Mouse (Mus musculus) heart, embryonic 14.5 days (tissue): ENCODE data around the gene Adora3. TPM values are rescaled to one million over a fixed set of nuclear protein-coding genes. Genes with fewer than 3 reads are reported as not detected.
A peak's percentile ranks its signal among the peaks of the same experiment; 100 is the strongest.

Source experiments
- ATAC-seq: fragments of 200-750 bp; cut with Nextera tagmentation; 2 replicates; pipeline ENCODE4 v1.8.0; 2017; ENCODE audit warnings: low read depth, moderate TSS enrichment; ENCODE audit not compliant: insufficient number of reproducible peaks, insufficient read depth, low FRiP score
- H3K27ac ChIP-seq, 2 experiments: fragments of 200-500 bp in 1 of 2; fragments of 300-500 bp in 1 of 2; sonication (generic) in 1 of 2; replicated peaks in 1 of 2; 2 replicates each; pipeline ENCODE4 v1.5.1; 2012 to 2014; ENCODE audit warnings: low read depth in 2 of 2, low read length in 2 of 2, control low read depth in 1 of 2, mild to moderate bottlenecking in 1 of 2, mixed read lengths in 1 of 2; ENCODE audit not compliant: control insufficient read depth in 1 of 2, insufficient read depth in 1 of 2
- H3K27me3 ChIP-seq: fragments of 300-500 bp; sonication (generic); 2 replicates; pipeline ENCODE4 v1.6.1; 2014; ENCODE audit warnings: mild to moderate bottlenecking, low read length, control low read depth; ENCODE audit not compliant: control insufficient read depth, insufficient read depth
- H3K36me3 ChIP-seq: fragments of 300-500 bp; sonication (generic); 2 replicates; pipeline ENCODE4 v1.6.1; 2014; ENCODE audit warnings: mild to moderate bottlenecking, control low read depth, low read length, mixed read lengths; ENCODE audit not compliant: control insufficient read depth, insufficient read depth
- H3K4me1 ChIP-seq, 2 experiments: fragments of 200-500 bp in 1 of 2; fragments of 300-500 bp in 1 of 2; sonication (generic) in 1 of 2; 2 replicates each; pipeline ENCODE4 v1.6.1; 2012 to 2014; ENCODE audit warnings: low read length in 2 of 2, control low read depth in 1 of 2, mixed read lengths in 1 of 2; ENCODE audit not compliant: control insufficient read depth in 2 of 2, insufficient read depth in 2 of 2
- H3K4me2 ChIP-seq: fragments of 300-500 bp; sonication (generic); 2 replicates; pipeline ENCODE4 v1.6.1; 2014; ENCODE audit warnings: mild to moderate bottlenecking, low read length
- H3K4me3 ChIP-seq, 2 experiments: fragments of 200-500 bp in 1 of 2; fragments of 300-500 bp in 1 of 2; sonication (generic) in 1 of 2; 2 replicates each; pipeline ENCODE4 v1.5.1; 2012 to 2014; ENCODE audit warnings: low read length in 2 of 2, mild to moderate bottlenecking in 2 of 2, control low read depth in 1 of 2, low read depth in 1 of 2, moderate library complexity in 1 of 2; ENCODE audit not compliant: control insufficient read depth in 1 of 2, insufficient read depth in 1 of 2
- H3K9ac ChIP-seq: fragments of 300-500 bp; sonication (generic); 2 replicates; pipeline ENCODE4 v1.6.1; 2014; ENCODE audit warnings: mild to moderate bottlenecking, low read length
- H3K9me3 ChIP-seq: fragments of 300-500 bp; sonication (generic); 2 replicates; pipeline ENCODE4 v1.6.1; 2016; ENCODE audit warnings: low read length, control low read depth; ENCODE audit not compliant: control insufficient read depth
- WGBS: fragments of 180-500 bp; shearing (Covaris S2); extraction: QIAGEN DNeasy Blood & Tissue Kit; methylation state at CpG from one replicate; pipeline ENCODE4 v1.1.7; 2014; 5-methylcytosine and 5-hydroxymethylcytosine counted together
- polyA plus RNA-seq: library from polyadenylated mRNA; unstranded; fragments of >200 nt; fragmentation: Nextera tagmentation; extraction: Ambion mirVana; gene quantifications from 2 replicates; pipeline ENCODE4 v1.2.1, GENCODE M21; 2014

The Adora3 gene
- polyA plus RNA-seq, 1 experiment from 2014 or later: not detected

GRCm38 (mm10) chr3:105935033-105935432, 64.4 kb downstream of the Adora3 start:
- ATAC-seq: peak; percentile 31
- WGBS: 35% methylated on average over 5 of the region's 5 CpGs
- Histone ChIP-seq H3K4me3 (no peak overlapping the region), H3K4me2 (peak overlapping the region; percentile 9; the same call in 1 of the 2 replicates), H3K9ac (no peak overlapping the region), H3K4me1 (peaks cover 2 to 8% of the 10 kb centered on the region in 2 experiments; a peak in 3 of 4 replicates), H3K27me3 (no peaks in the 10 kb centered on the region), H3K36me3 (peaks cover 10% of the 10 kb centered on the region), H3K27ac (peak overlapping the region; percentile 36 to 58; a peak in 3 of 4 replicates), H3K9me3 (no peaks in the 10 kb centered on the region)

- no peak for ATAC-seq
- WGBS: 78% methylated on average over 4 of the region's 4 CpGs
- no peaks in the 10 kb centered on the region for H3K27me3 ChIP-seq
- no peak overlapping the region for H3K9ac ChIP-seq
- no peak overlapping the region for H3K4me3 ChIP-seq
- H3K27ac ChIP-seq: no peak overlapping the region
- H3K9me3 ChIP-seq: no peaks in the 10 kb centered on the region
- peaks cover 18% of the 10 kb centered on the region for H3K36me3 ChIP-seq
- H3K4me2 ChIP-seq: no peak overlapping the region
- peaks cover 2 to 8% of the 10 kb centered on the region in 2 experiments; a peak in 3 of 4 replicates for H3K4me1 ChIP-seq
Observed at GRCm38 (mm10) chr3:105936111-105936510, 65.5 kb downstream of the Adora3 start.

GRCm38 (mm10) chr3:105951348-105951747, 80.7 kb downstream of the Adora3 start:
- WGBS: 90% methylated on average over 7 of the region's 7 CpGs
- H3K36me3 ChIP-seq: peaks cover 95% of the 10 kb centered on the region

GRCm38 (mm10) chr3:105957235-105957634, 86.6 kb downstream of the Adora3 start:
- Histone ChIP-seq H3K4me1 (peaks cover 0 to 31% of the 10 kb centered on the region in 2 experiments; a peak in 2 of 4 replicates), H3K4me3 (peak overlapping the region in 1 of 2 experiments; percentile 91; a peak in 2 of 4 replicates), H3K9ac (peak overlapping the region; percentile 99; the same call in 1 of the 2 replicates), H3K36me3 (peaks cover 70% of the 10 kb centered on the region), H3K4me2 (peak overlapping the region; percentile 80), H3K27me3 (no peaks in the 10 kb centered on the region), H3K27ac (no peak overlapping the region), H3K9me3 (no peaks in the 10 kb centered on the region)
- no peak for ATAC-seq
- WGBS: 88% methylated on average over 1 of the region's 1 CpGs

More at GRCm38 (mm10) chr3:105951348-105951747, 80.7 kb downstream of the Adora3 start:
- no peak for ATAC-seq
- Histone ChIP-seq H3K4me3 (no peak overlapping the region), H3K9me3 (no peaks in the 10 kb centered on the region), H3K4me2 (no peak overlapping the region), H3K4me1 (peaks cover 0 to 5% of the 10 kb centered on the region in 2 experiments; a peak in 1 of 4 replicates), H3K27ac (no peak overlapping the region), H3K27me3 (no peaks in the 10 kb centered on the region), H3K9ac (no peak overlapping the region)

GRCm38 (mm10) chr3:105958204-105958603, 87.5 kb downstream of the Adora3 start:
- peak overlapping the region; percentile 80 for H3K4me2 ChIP-seq
- 23% methylated on average over 5 of the region's 5 CpGs for WGBS
- H3K4me1 ChIP-seq: peaks cover 0 to 31% of the 10 kb centered on the region in 2 experiments; a peak in 2 of 4 replicates
- no peak for ATAC-seq
- peak overlapping the region; percentile 89 to 91 for H3K4me3 ChIP-seq
- H3K9me3 ChIP-seq: no peaks in the 10 kb centered on the region
- peak overlapping the region; percentile 99 for H3K9ac ChIP-seq
- H3K27ac ChIP-seq: peak overlapping the region; percentile 49 to 96; a peak in 3 of 4 replicates
- no peaks in the 10 kb centered on the region for H3K27me3 ChIP-seq
- peaks cover 70% of the 10 kb centered on the region for H3K36me3 ChIP-seq

Other genes with a start within 250 kb of the Adora3 start
- gene Ddx20, start 183.3 kb upstream of the Adora3 start, polyA plus RNA-seq: 17.0 and 20.2 TPM in 2 replicates
- gene Inka2, start 166.3 kb upstream of the Adora3 start, polyA plus RNA-seq: 1.2 and 1.7 TPM in 2 replicates
- gene Rap1a, start 69.5 kb upstream of the Adora3 start, polyA plus RNA-seq: 66.9 and 77.3 TPM in 2 replicates
- 0.26 and 0.41 TPM in 2 replicates for gene Tmigd3, start within 50 bp of the Adora3 start, polyA plus RNA-seq
- gene I830077J02Rik, start 61.8 kb downstream of the Adora3 start, polyA plus RNA-seq: 1.5 and 1.8 TPM in 2 replicates
- gene Wdr77, start 88.5 kb downstream of the Adora3 start, polyA plus RNA-seq: 83.4 and 91.9 TPM in 2 replicates
- 903 and 907 TPM in 2 replicates for gene Atp5f1, start 89.2 kb downstream of the Adora3 start, polyA plus RNA-seq
- 1.2 and 1.8 TPM in 2 replicates for gene Ovgp1, start 102.9 kb downstream of the Adora3 start, polyA plus RNA-seq
- gene Pifo, start 143.8 kb downstream of the Adora3 start, polyA plus RNA-seq: not detected in 2 replicates
- 0.34 TPM in 1 of 2 replicates, not detected in the other for gene Chil5, start 162.0 kb downstream of the Adora3 start, polyA plus RNA-seq
- 0.12 and 0.19 TPM in 2 replicates for gene Chia1, start 242.4 kb downstream of the Adora3 start, polyA plus RNA-seq